Mouse (Mus musculus): ENCODE data around the gene Mok.

DNA sequence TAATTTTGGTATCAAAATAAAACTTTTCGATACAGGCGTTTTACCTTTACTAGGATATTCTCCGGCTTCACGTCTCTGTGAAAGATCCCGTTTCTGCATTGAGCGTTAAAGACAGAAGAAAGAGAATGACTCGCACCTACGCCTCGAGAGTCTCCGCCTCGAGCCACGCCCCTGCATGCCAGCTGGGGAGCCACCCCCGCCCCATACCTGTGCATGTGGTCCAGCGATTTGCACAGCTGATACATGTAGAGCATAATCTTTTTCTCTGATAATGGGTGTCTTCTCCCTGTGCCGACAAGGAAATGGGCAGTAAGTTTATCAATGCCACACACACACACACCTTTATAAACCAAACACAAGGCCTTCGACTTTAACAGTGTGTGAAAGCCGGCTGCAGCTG, 25.8 kb downstream of the Mok start:
- TF ChIP-seq HCFC1 (IDR thresholded peaks at IDR 0.05; ENCODE audit: borderline replicate concordance, insufficient read depth, low read length) (no peak), ZNF384 (IDR thresholded peaks at IDR 0.05; ENCODE audit: low read depth, low read length) (no peak), ZC3H11A (IDR thresholded peaks at IDR 0.05; ENCODE audit: borderline replicate concordance, low read depth, low read length) (no peak), MAFK (IDR thresholded peaks at IDR 0.05; ENCODE audit: insufficient read depth, low read depth, low read length) (no peak), CHD2 (IDR thresholded peaks at IDR 0.05; ENCODE audit: low read depth, low read length) (no peak)

Data from ES-E14 (cell line).